Mouse (Mus musculus) hindbrain, embryonic 13.5 days (tissue): Measurements from ENCODE around the gene Jam3. TPM values are rescaled to one million over a fixed set of nuclear protein-coding genes. Genes with fewer than 3 reads are reported as not detected.

ENCODE experiments used
- ATAC-seq: fragments of 200-750 bp; cut with Nextera tagmentation; 2 replicates; pipeline ENCODE4 v1.8.0; 2017; ENCODE audit warnings: moderate TSS enrichment; ENCODE audit not compliant: low FRiP score
- H3K27ac ChIP-seq: fragments of 300-500 bp; sonication (generic); 2 replicates; pipeline ENCODE4 v1.5.1; 2015; ENCODE audit warnings: inconsistent platforms, mild to moderate bottlenecking, moderate library complexity
- H3K27me3 ChIP-seq: fragments of 300-500 bp; sonication (generic); 2 replicates; pipeline ENCODE4 v1.6.1; 2015; ENCODE audit warnings: mild to moderate bottlenecking, inconsistent platforms
- H3K36me3 ChIP-seq: fragments of 300-500 bp; sonication (generic); 2 replicates; pipeline ENCODE4 v1.6.1; 2015; ENCODE audit warnings: mild to moderate bottlenecking, inconsistent platforms
- H3K4me1 ChIP-seq: fragments of 300-500 bp; sonication (generic); replicated peaks from 2 replicates; pipeline ENCODE4 v1.6.1; 2015; ENCODE audit warnings: inconsistent platforms
- H3K4me2 ChIP-seq: fragments of 300-500 bp; sonication (generic); 2 replicates; pipeline ENCODE4 v1.6.1; 2015; ENCODE audit warnings: inconsistent platforms, mild to moderate bottlenecking, moderate library complexity
- H3K4me3 ChIP-seq: fragments of 300-500 bp; sonication (generic); 2 replicates; pipeline ENCODE4 v1.5.1; 2015; ENCODE audit warnings: mild to moderate bottlenecking, inconsistent platforms
- H3K9ac ChIP-seq: fragments of 300-500 bp; sonication (generic); 2 replicates; pipeline ENCODE4 v1.6.1; 2015; ENCODE audit warnings: mild to moderate bottlenecking, inconsistent platforms
- H3K9me3 ChIP-seq: fragments of 300-500 bp; sonication (generic); 2 replicates; pipeline ENCODE4 v1.6.1; 2016; ENCODE audit warnings: inconsistent platforms
- WGBS: fragments of 180-500 bp; shearing (Covaris S2); methylation state at CpG from one replicate; pipeline ENCODE4 v1.1.7; 2015; 5-methylcytosine and 5-hydroxymethylcytosine counted together
- polyA plus RNA-seq: library from polyadenylated mRNA; unstranded; fragments of >200 nt; fragmentation: Nextera tagmentation; extraction: Ambion mirVana; gene quantifications from 2 replicates; pipeline ENCODE4 v1.2.1, GENCODE M21; 2015

Gene Jam3
- polyA plus RNA-seq, 1 experiment from 2014 or later: 80.1 TPM

DNA sequence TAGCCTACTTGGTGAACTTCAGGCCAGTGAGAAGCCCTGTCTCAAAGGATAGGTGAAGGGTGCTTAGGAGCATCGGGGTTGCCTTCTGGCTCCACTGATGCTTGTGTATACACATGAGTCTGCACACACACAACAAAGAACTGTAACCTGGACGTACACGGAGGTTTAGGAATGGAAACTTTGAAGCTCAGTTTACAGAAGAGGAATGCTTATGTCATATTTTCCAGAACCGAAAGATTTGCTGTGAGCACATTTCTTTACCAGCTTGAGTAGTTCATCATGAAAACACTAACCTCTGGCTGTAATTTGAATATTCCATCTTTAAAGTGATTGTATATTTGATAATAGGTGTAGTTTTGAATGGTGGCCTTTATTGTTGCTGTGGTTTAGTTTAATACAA, 84.3 kb downstream of the Jam3 start:
- Histone ChIP-seq H3K4me2 (no peak overlapping the region), H3K4me1 (no peaks in the 10 kb centered on the region), H3K27me3 (no peaks in the 10 kb centered on the region), H3K27ac (no peak overlapping the region), H3K9ac (no peak overlapping the region), H3K4me3 (no peak overlapping the region), H3K36me3 (peaks cover 80% of the 10 kb centered on the region), H3K9me3 (no peaks in the 10 kb centered on the region)
- WGBS: 93% methylated on average over 4 of the region's 4 CpGs
- no peak for ATAC-seq

DNA sequence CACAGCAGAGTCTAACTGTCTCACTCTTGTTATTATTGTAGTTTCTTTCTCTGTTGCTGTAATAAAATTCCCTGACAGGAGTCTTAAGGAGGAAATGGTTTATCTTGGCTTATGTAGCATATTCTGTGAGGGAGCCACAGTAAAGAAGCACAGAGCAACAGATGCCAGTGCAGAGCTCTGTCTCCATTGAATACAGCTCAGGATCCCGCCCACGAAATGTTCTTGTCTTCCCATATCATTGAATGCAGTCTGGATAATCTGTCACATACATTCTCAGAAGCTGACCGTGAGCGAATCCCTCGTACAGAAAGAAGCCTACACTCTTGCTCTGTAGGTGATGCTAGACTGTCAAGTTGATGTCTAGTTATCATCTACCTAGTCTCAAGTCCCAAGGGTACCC, 96.9 kb downstream of the Jam3 start:
- no peak overlapping the region for H3K4me2 ChIP-seq
- no peak overlapping the region for H3K4me3 ChIP-seq
- H3K27me3 ChIP-seq: no peaks in the 10 kb centered on the region
- H3K9ac ChIP-seq: no peak overlapping the region
- no peaks in the 10 kb centered on the region for H3K4me1 ChIP-seq
- H3K36me3 ChIP-seq: peaks cover 86% of the 10 kb centered on the region
- H3K9me3 ChIP-seq: no peaks in the 10 kb centered on the region
- no peak overlapping the region for H3K27ac ChIP-seq
- WGBS: 96% methylated on average over 5 of the region's 5 CpGs
- ATAC-seq: no peak

- no peaks in the 10 kb centered on the region for H3K9me3 ChIP-seq
- 97% methylated on average over 2 of the region's 2 CpGs for WGBS
Observed at GRCm38 (mm10) chr9:27049492-27049891, 105.7 kb downstream of the Jam3 start.

More at GRCm38 (mm10) chr9:27049492-27049891, 105.7 kb downstream of the Jam3 start:
- Histone ChIP-seq H3K36me3 (peaks cover 84% of the 10 kb centered on the region), H3K4me3 (no peak overlapping the region), H3K4me1 (no peaks in the 10 kb centered on the region), H3K9ac (no peak overlapping the region), H3K4me2 (no peak overlapping the region), H3K27me3 (no peaks in the 10 kb centered on the region), H3K27ac (no peak overlapping the region)
- no peak for ATAC-seq

Other genes with a start within 250 kb of the Jam3 start
- 0.41 and 0.43 TPM in 2 replicates for gene Gm1110, start 232.3 kb downstream of the Jam3 start, polyA plus RNA-seq
- gene Acad8, start 155.9 kb downstream of the Jam3 start, polyA plus RNA-seq: 33.0 and 36.7 TPM in 2 replicates
- 134 and 142 TPM in 2 replicates for gene Thyn1, start 155.7 kb downstream of the Jam3 start, polyA plus RNA-seq
- gene Vps26b, start 125.4 kb downstream of the Jam3 start, polyA plus RNA-seq: 69.6 and 70.8 TPM in 2 replicates
- 14.3 and 16.2 TPM in 2 replicates for gene Ncapd3, start 125.2 kb downstream of the Jam3 start, polyA plus RNA-seq
- gene Igsf9b, start 143.8 kb upstream of the Jam3 start, polyA plus RNA-seq: 14.7 and 15.6 TPM in 2 replicates
- gene Spata19, start 241.4 kb upstream of the Jam3 start, polyA plus RNA-seq: not detected in 2 replicates